Mouse (Mus musculus) layer of hippocampus, adult 8-10 months (tissue): ENCODE data around the gene Gprc5c. TPM values are rescaled to one million over a fixed set of nuclear protein-coding genes. Genes with fewer than 3 reads are reported as not detected.

ENCODE experiments used
- DNase-seq, 2 experiments: peaks; one replicate each; pipeline ENCODE4 v3.0.0; 2022; ENCODE audit warnings: low spot score in 2 of 2
- total RNA-seq, 4 experiments: library from RNA; stranded (reverse); gene quantifications; 2 replicates each; pipeline ENCODE4 v1.2.4; 2022

Gprc5c gene
- total RNA-seq: 1 to 10 TPM; 4.3 to 7.2 (median 4.8) TPM

DNA sequence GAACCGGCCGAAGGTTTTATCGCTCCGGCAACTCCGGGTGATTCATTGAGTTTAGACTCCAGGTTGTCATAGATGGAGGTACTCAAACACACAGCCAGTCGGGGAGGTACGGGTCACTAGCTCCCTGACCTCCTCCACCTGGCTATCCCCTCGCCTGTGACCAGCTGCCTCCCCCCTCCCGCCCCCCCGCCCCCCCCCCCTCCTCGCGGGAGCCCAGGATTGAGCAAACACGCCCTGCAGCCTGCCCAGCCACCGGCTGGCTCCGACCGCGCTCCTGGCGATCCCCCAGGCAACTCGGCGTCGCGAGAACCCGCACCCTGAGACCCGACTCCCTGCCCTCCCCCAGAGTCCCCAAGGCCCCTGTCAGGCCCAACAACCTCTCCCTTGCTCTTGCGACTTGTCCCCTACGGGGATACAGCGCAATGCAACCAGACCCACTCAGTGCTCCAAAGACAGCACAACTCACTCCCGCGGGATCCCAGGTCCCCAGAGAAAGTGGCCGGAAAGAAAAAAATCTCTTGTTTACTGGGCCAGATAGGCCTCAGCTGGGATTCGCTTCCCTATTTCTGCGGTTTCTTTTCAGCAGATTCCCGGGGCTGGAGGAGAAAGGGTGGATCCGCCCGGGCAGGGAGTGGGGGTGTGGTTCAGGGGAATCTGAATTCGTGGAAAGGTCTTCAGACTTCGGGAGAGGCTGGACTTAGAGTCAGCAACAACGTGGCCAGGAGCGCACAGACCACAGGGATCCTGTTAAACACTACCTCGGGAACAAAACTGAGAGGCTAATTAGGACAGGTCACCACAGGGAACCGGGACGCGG is at the start of gene Gprc5c:
Gene Gprc5c (plus strand): TSS at position 701 of the 817 bp plus-strand sequence.
- no peak for DNase-seq

DNA sequence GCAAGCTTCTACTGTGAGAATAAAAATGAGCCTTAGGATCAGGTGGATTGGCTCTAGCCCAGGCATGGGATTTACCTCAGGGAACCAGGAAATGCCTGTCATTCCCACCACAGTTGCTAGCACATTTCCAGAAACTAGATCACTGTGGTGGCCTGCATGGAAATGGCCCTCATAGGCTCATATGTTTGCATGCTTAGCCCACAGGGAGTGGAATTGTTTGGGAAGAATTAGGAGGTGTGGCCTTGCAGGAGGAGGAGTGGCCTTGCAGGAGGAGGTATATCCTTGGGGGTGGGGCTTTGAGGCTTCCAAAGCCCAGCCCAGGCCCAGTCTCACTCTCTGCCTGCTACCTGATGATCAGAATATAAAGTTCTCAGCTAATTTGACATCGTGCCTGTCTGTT is 49.0 kb upstream of the Gprc5c start:
- no peak for DNase-seq

DNA sequence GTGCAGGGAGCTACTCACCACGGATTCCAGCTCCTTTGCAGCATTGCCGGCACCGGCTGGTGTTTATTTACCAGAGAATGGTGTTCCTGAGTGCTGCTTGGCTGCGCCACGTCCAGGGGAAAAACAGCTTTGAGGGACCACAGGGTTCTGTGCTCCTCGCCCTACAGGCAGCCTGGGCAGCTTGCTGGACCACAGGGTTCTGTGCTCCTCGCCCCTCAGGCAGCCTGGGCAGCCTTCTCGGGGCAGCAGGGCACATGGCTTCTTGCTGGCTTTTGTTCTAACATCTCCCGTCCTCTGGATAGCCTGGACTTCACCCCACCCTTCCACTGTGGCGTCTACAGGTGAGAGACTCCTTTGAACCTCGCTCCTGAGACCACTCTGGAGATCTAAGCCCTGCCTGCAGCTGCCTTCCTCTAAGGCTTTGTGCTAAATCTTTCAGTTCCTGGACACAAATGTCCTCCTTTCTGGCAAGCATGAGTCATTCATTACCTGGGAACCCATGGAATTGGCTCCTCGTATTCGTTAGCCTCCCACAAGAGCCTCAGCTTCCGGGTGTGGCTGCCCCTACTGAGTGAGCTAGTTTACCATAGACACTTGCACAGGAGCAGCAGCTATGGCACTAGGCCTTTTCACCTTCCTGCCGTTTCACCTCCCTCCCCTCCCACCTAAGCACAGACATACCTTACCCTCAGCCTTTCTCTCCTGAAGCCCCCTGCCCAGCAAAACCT is 48.2 kb upstream of the Gprc5c start:
- no peak for DNase-seq

DNA sequence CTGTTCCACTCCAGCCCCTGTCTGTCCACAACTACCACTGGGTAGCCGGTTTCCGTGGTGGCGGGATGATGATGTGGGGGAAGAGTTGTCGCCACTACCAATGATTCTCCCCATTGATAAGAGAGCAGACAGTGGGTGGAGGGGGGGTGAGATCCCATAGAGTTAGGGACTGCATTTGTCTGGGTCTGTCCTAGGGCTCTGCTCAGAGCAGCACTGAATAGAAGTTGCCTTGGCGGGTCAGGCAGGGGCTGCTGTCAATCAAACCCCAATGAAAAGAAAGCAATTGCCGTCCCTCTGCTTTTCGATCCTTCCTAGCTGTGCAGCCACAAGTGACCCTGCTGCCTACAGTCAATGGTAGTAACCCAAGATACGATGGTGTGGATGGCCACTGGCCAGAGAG is 47.0 kb upstream of the Gprc5c start:
- DNase-seq: no peak

DNA sequence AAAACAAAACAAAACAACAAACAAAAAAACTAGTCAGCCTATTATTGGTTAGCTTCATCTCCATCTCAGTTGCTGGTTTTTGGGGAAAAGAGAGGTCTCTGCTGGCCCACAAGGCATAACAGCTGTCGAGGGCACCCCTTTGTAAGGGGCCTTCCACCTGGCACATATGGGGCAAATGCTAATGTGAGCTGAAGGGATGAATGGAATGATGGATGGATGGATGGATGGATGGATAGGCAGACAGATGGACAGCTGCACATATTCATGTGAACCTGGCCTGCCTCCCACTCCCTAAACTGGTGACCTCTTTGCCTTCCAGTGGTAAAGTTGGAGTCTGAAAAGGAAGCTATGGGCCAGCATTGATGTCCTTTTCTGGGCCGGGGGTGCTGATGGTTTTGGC is 43.9 kb upstream of the Gprc5c start:
- no peak for DNase-seq

DNA sequence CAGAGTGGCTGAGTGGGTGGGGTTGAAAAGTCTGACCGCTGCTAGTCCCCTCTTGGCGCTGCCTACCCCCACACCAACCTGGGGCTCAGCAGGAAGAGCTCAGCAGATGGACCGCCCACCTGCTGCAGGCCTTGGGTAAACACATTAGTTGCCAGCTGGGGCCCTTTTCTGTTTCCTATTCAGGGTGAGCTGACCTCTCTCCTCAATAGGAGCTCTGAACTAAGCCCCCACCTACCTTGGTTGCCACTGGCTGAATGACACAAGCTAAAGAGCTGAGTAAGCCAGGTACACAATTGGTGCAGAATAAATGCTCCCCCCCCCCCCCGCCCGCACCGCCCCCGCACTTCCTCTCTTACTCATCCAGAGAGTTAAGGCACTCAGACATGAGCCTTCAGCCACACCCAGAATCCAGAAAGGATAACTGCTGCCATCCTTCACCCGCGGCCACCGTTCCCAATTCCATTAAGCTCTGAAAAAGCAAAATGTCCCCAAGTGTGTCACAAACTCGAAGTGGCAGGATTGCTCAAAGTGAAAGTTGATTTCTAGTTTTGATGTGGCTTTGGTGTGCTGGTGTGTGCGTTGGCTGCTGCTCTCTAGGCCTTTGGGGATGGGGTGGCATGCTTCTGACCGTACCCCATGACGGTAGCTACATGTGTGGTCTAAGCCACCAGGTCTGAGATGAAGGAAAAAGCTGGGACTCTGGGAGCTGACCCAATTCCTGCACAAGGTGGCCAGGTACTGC is 43.1 kb upstream of the Gprc5c start:
- DNase-seq: no peak

DNA sequence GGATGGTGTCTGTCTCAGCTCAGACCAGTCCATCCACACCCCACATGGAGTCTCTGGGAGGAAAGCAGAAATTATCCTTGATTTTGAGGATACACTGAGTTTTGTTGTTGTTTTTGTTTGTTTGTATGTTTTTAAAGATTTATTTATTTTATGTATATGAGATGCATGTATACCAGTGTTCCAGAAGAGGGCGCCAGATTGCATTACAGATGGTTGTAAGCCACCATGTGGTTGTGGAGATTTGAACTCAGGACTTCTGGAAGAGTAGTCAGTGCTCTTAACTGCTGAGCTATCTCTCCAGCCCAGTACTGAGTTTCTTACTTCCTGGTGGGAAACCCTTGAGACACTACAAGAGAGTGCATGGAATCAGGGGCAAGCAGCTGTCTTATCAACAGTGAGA is 41.6 kb upstream of the Gprc5c start:
- DNase-seq: no peak

DNA sequence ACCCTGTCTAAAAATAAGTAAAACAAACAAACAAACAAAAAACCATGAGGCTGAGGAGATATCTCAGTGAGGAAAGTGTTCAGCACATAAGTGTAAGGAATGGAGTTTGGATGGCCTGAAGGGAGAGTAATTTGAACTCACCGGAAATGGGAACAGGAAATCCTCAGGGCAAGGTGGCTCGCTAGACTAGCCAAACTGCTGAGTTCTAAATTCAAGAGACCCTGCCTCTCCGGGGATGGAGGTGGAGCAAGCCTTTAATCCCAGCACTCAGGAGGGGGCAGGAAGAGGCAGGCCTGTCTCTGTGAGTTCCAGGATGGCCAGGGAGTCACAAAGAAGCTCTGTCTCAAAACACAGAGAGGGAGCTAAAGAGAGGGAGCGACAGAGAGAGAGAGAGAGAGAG is 40.6 kb upstream of the Gprc5c start:
- no peak for DNase-seq

DNA sequence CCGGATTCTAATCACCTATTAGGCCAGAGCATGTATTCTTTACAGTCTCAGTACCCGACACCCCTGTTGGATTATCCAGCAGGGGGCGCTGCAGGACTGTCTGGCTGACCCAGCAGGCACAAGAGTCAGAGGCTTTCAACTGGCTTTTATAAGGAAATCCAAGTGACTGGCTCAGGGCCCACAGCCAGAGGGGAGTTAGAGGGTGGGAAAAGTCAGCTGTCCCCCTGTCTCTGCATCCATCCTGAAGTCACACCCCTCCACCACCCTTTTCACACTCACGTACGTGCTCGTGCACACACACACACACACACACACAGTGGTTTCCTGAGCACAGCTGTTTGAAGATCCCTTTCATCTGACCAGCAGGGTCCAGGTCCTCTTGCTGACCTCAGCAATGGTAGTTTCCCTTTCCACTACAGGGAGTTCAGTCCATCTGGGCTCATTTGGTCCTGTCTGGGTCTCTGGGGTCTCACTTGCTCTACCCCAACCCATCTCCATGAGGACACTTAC is 38.2 kb upstream of the Gprc5c start:
- peak; percentile 76 to 92 for DNase-seq

DNA sequence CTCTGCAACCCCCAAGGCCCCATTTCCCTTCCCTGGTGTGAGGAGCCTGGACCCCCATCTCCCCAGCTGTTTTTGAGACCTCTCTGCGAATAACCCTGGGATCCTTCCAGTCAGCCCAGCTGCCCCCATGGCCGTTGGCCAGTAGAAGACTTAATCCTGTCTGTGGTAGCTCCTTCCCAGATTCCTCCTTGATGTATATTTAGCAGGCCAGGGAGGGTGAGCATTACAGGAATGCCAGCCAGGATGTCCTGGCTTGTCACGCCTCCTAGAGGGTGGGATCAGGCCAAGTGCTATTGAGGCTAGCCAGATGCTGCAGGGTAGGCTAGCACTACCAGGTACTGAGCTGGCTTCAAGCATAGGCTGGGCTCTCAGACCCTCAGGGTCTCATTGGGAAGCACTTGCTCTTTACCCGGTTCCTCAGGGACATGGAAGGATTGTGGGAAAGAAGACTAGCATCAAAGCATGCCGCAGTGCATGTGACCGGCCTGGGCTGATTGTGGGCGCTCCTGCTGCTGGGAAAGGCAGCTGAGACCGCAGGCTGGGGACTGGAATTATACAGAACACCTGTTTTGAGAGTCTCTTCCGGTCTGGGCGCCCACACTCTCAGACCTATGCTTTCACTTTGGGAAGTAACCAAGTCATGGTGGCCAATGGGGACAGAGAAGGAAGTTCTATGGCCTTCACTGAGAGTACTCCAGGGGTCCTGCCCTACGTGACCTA is 35.9 kb upstream of the Gprc5c start:
- DNase-seq: no peak

DNA sequence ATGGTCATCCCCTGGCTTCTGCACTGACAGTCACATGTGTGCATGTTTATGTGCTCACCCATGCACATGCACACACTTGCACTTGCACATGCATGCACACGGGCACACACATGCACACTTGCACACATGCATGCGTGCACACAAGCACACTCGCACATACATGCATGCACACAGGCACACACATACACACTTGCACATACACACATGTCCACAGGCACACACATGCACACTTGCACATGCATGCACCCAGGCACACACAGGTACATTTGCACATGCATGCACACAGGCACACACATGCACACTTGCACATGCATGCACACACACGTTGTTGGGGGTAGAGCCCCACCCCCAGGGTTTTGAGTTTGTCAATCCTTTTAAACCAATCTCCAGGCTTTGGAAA is 34.0 kb upstream of the Gprc5c start:
- no peak for DNase-seq

DNA sequence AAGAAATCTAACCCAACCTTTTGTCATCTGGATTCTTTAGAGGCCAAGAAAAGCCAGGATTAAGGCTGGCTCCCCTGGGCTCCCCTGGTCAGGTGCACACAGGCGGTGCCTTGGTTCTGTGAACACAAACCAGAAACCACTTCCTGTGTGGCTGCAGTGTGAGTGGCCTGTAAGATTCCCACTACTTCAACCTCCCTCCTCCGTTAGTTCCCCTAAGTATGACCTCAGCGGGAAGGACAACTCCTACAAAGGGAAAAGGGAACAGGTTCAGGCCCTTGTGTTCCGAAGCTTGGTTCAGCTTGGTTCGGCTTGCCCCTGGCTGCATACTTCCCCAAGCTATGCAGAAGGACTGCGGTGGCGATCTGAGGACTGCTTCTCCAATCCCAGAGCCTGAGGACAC is 32.8 kb upstream of the Gprc5c start:
- DNase-seq: no peak

DNA sequence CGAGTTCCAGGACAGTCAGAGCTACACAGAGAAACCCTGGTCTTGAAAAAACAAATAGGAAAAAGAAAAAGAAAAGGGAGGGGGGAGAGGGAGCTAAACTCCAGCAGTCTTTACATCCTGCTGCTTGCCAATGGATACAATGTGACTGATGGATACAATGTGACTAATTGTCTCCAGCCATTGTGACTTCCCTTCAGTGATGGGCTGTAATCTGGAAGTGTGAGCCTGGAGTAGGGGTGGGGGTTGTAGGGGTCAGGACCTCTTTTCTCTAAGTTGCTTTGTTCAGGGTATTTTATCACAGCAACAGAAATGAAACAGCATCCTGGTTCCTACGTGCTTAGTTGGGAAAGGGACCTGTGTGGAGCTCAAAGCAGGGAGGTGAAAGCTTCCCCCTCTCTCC is 31.8 kb upstream of the Gprc5c start:
- no peak for DNase-seq

DNA sequence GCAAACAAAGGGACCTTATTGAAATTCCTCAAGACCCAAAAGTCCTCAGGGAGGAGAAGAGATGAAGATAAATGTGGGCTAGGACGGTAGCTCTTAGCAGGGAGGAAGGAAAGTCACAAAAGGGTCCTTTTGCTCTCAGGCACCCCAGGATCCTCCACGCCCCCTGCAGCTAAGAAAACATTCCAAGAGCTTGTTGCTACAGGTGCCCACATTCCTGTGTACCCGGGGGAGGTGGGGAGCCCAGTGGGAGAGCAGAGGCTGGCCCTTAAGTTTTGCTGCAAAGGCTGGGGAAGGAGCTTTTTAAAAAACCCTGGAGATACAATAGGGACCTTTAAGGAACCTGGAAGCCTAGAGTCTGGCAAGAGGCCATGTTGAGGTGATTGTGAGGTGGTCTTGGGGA is 30.5 kb upstream of the Gprc5c start:
- no peak for DNase-seq

DNA sequence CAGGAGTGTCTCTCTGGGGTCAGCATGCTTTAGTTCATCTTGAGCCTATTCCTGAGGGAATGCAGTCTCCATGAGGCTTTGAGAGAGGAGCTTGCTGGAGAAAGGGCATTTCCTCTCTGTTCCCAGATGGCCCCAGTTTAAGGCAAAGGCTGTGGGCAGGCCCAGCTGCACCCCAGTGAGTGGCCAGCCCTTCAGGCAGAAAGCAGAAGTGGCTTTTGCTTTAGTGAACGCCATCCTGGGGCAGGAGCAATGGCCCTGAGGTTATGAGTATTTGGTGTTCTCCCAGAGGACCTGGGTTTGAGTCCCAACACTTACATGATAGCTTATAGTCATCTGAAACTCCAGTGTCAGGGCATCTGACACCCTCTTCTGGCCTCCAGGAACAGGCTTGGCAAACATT is 29.6 kb upstream of the Gprc5c start:
- DNase-seq: no peak

DNA sequence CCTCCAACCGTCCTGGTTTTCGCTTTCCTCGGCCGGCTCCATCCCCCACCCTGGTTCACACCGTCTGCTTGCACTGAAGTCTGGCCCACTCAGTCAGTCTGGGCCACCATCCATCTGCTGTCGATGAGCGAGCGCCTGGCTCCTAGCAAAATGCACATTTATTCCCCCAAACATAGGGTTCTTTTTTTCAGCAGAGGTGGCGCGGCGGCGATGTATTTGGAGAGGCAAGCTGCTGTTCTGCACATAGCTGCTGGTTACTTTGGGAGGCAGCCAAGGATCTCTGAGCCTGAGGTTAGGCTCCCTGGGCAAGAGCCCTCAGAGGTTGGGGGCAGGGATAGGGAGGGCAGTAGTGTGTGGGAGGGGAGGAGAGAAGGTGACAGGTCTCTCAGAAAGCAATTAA is 28.2 kb upstream of the Gprc5c start:
- peak; percentile 81 to 86 for DNase-seq

DNA sequence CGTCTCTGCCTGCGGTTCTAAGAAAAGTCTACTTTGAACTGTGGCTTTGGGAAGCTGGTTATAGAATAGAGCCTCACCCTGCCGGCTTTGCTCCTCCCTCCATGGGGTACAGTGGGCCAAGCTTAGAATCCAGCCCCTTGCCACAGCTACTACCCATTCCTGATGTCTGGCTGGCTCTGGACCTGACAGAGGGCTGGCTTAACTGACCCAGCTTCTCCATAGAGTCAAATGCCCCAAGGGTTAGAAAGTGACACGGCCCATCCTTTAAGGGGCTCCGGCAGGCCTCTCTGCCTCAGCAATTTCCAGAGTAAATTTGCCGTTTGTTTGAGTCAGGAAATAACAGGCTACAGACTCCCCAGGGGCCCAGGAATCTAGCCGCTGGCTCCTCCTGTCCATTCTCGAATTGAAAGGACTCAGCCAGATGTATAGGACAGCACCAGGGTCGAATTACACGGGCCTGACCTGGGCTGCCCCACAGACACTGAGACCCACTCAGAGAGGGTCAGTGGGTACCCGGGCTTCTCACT is 27.7 kb upstream of the Gprc5c start:
- DNase-seq: no peak

DNA sequence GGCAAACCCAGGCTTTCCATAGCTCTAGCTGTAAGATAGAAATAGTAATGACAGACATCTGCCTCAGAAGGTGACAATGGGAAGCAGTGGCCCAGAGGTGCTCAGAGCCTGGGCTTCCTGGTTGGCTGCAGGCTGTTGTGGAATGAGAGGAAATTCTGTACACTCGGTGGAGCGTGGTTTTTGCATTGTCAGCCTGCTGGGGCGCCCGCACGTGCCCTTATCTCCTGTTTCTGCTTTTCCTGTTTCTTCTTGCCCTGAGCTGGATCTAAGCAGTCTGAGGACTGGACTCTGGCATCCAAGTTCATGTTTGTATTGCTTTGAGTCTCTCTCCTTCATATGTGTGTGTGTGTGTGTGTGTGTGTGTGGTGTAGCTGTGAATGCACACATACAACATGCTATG is 24.3 kb upstream of the Gprc5c start:
- DNase-seq: no peak

DNA sequence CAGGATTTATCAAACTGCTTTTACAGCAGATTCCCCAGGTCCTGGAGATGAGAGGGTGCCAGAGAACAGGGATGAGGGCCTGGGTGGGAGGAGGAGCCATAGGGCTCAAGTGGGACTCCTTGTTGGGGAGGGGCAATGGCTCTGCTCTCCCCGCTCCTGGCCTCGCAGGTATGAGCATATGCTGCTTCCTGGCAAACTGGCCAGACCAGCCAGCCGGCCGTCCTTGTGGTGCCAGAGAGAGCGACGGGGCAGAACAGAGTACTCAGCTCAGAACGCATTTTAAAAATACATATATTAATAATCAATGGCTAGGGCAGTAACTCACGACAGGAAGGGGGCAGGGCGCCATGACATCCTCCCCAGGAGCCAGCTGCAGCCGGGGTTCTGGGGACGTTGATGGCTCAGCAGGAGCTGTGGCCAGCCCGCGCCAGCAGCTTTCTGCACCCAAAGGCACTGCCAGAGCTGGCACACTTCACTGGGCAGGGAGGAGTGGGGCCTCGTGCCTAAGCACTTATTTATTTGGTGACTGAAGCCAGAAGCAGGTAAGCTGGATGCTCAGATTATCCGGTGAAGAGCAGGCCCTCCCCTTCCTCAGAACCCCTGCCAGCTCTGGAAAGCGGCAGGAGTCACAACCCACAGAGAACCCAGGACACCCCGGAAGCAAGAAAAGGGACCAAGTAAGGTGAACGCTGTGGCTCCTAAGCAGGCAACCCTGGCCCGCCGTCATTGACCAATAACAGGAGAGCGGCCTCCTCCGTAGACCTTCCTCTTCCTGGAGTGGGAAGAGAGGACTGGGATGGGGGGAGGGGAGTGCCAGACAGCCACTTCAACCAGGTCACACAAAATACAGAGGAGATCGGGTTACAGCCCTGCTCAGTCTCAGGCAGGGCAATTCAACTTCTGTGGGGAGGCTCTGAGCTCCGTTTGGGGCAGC is 21.2 kb upstream of the Gprc5c start:
- no peak for DNase-seq

DNA sequence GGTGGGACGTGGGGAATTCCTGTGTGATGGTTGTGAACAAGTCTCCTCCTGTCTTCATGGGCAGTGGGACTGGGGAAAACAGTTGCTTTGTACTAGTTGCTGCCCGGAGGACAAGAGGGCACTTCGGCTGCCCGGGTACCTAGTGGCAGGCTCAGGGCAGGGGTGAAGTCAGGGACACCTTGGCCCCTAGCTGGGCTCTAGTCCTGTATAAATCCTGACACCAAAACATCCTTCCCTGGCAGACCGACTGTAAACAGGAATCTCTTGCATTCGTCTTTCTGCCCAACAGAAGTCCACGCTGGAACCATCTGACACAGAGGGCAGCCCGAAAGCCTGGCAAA is 20.5 kb upstream of the Gprc5c start:
- DNase-seq: no peak
